Mouse (Mus musculus): ENCODE measurements around the gene Bcl7c. TPM values are rescaled to one million over a fixed set of nuclear protein-coding genes. Genes with fewer than 3 reads are reported as not detected.

Gene Bcl7c
- polyA plus RNA-seq, 1 experiment from 2014 or later = 49.5 TPM

DNA sequence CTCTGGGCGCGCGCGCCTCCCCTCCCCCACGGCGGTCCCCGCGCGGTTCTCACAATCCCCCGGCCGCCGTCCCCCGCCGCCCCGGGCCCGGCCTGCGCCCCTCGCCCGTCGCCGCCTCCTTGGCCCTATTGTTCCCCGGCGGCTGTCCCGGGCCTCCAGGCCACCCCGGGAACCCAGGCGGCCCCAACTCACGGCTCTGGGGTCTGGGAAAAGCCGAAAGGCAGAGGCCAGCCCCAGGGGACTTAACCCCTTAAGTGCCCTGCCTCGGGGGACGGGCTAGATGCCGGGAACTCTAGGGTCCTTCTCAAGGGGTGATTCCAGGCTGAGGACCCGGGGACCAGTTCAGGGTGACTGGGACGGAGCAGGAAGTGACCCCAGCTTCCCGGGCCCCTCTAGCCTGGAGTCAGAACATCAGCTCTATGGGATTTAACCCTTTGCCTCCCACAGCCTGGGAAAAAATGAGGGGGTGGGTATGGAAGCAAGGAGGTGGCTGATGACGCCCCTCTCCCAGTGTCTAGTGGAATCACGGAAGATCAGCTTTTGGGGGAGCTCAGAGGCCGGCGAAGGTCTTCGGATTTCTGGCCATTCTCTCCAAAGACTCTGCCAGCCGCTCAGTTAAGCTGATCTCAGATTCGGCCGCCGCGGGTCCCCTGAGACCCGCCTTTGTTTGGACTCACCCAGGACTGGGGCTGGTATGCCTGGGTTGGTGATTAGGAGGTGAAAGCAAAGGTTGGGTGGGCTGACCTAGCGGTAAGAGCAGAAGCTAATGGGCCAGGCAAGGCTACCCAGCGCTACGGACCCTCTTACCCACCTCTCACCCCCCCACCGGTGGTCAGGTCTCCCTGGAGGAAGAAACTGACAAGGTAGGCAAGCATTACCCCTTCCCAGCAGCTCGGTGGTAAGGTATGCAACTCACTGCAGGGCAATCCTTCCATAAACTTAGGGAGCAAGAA lies 93.6 kb downstream of the Bcl7c start, which contains the start of gene Zfp629:
Gene Zfp629, minus strand, starts transcription at position 907 of the 953 bp plus-strand sequence.
- under 1% methylated on average over 48 of the region's 50 CpGs for WGBS
- ATAC-seq (ENCODE audit: insufficient number of reproducible peaks, low FRiP score) = peak; percentile 83
- Histone ChIP-seq H3K4me1 (replicated peaks) (peaks cover 20% of the 10 kb centered on the region), H3K36me3 (peaks cover 35% of the 10 kb centered on the region), H3K4me2 (peak within 1 kb of the TSS; percentile 86), H3K27ac (ENCODE audit: poor library complexity, severe bottlenecking) (peak within 1 kb of the TSS; percentile 91), H3K9ac (peak within 1 kb of the TSS; percentile 99), H3K27me3 (replicated peaks) (no peaks in the 10 kb centered on the region), H3K4me3 (peak within 1 kb of the TSS; percentile 100), H3K9me3 (replicated peaks) (peaks cover 24% of the 10 kb centered on the region)

DNA sequence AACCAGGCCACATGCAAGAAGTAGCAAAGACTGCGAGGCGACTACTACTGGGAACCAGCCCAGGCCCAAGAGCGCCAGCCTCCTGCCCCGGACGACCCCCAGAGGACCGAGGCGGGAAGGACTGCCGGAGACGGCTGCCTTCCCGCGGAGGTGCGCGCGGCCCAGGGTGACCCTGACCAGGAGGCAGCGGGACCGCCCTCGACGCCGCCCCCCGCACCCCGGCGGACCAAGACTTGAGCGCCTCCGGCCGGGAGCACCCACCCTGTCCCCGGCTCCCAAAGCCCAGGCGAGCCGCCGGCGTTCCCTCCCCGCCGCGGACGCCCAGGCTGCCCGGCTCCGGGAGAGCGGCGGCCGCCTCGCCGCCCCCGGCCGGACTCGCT lies 94.2 kb downstream of the Bcl7c start:
- Histone ChIP-seq H3K27ac (ENCODE audit: poor library complexity, severe bottlenecking) (peak overlapping the region; percentile 91), H3K4me3 (peak overlapping the region; percentile 100), H3K4me2 (peak overlapping the region; percentile 86), H3K27me3 (replicated peaks) (no peaks in the 10 kb centered on the region), H3K36me3 (peaks cover 42% of the 10 kb centered on the region), H3K9me3 (replicated peaks) (peaks cover 24% of the 10 kb centered on the region), H3K9ac (peak overlapping the region; percentile 99), H3K4me1 (replicated peaks) (peaks cover 20% of the 10 kb centered on the region)
- ATAC-seq (ENCODE audit: insufficient number of reproducible peaks, low FRiP score) = peak; percentile 65
- WGBS = 1% methylated on average over 23 of the region's 44 CpGs

DNA sequence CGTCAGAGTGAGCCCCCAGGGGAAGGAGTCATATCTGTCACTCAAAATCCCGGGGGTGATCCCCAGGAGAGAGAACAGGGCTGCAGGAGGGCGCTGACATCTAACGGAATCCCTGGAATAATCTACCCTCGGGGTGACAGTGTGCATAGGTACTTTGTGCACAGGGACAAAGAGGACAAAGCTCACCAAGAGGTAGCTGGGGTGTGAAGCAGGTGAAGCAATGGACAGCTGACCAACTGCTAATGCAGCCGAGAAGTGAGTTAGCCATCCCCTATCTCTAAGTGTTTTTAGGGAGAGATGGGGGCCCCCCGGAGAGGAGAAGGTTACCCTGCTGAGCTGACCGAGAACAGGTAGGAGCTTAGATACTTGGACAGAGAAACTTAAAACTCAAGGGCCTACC lies 94.6 kb downstream of the Bcl7c start:
- peaks cover 46% of the 10 kb centered on the region for H3K36me3 ChIP-seq
- peaks cover 24% of the 10 kb centered on the region for H3K9me3 ChIP-seq (replicated peaks)
- ATAC-seq (ENCODE audit: insufficient number of reproducible peaks, low FRiP score) = no peak
- H3K4me2 ChIP-seq = peak overlapping the region; percentile 86
- no peaks in the 10 kb centered on the region for H3K27me3 ChIP-seq (replicated peaks)
- WGBS = 30% methylated on average over 8 of the region's 8 CpGs
- H3K27ac ChIP-seq (ENCODE audit: poor library complexity, severe bottlenecking) = peak overlapping the region; percentile 91
- peak overlapping the region; percentile 99 for H3K9ac ChIP-seq
- peak overlapping the region; percentile 100 for H3K4me3 ChIP-seq
- H3K4me1 ChIP-seq (replicated peaks) = peaks cover 20% of the 10 kb centered on the region

DNA sequence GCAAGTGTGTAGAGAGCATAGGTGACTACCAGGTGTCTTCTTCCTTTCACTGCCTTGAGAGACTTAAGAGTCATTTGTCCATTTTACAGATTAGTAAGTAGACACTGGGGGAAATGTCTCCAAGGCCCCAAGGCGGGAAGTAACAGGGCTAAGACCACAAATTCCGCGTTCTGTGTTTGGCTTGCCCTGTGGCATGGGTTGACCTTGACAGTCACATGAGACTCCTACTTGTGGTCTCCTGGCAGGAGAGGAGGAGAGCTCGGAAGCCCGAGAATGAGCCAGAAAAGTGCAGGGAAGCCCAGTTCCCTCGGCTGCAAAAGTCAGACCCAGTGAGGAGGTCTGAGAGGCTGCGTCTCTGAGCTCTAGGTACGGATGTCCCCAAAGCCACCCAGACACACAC lies 95.2 kb downstream of the Bcl7c start:
- Histone ChIP-seq H3K4me1 (replicated peaks) (peaks cover 20% of the 10 kb centered on the region), H3K9me3 (replicated peaks) (peaks cover 24% of the 10 kb centered on the region), H3K36me3 (peaks cover 52% of the 10 kb centered on the region), H3K27me3 (replicated peaks) (no peaks in the 10 kb centered on the region), H3K4me3 (peak overlapping the region; percentile 100), H3K9ac (peak overlapping the region; percentile 99; the same call in 1 of the 2 replicates), H3K27ac (ENCODE audit: poor library complexity, severe bottlenecking) (no peak overlapping the region), H3K4me2 (peak overlapping the region; percentile 86)
- ATAC-seq (ENCODE audit: insufficient number of reproducible peaks, low FRiP score) = no peak
- WGBS = 83% methylated on average over 8 of the region's 8 CpGs

DNA sequence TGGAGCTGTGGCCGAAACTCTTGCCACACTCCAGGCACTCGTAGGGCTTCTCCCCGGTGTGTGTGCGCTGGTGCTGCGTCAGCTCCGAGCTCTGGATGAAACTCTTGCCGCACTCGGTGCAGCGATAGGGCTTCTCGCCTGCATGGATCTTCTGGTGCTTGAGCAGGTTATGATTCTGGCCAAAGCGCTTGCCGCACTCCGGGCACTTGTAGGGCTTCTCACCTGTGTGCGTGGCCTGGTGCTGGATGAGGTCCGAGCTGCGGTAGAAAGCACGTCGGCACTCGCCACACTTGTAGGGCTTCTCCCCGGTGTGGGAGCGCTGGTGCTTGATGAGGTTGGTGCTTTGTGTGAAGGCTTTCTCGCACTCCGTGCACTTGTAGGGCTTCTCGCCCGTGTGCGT lies 97.2 kb downstream of the Bcl7c start:
- Histone ChIP-seq H3K9me3 (replicated peaks) (peaks cover 24% of the 10 kb centered on the region), H3K27me3 (replicated peaks) (no peaks in the 10 kb centered on the region), H3K4me1 (replicated peaks) (peaks cover 20% of the 10 kb centered on the region), H3K4me2 (no peak overlapping the region), H3K27ac (ENCODE audit: poor library complexity, severe bottlenecking) (no peak overlapping the region), H3K4me3 (no peak overlapping the region), H3K9ac (no peak overlapping the region), H3K36me3 (peaks cover 67% of the 10 kb centered on the region)
- 97% methylated on average over 26 of the region's 26 CpGs for WGBS
- no peak for ATAC-seq (ENCODE audit: insufficient number of reproducible peaks, low FRiP score)

MicroRNAs within 50 kb of the gene (microRNA counts, 519-probe panel; counts per million panel counts)
- microRNA mmu-miR-762 = not detected

Small RNAs within 50 kb of the gene (microRNA-seq; reads per million reads assigned to microRNA genes)
- gene Mir762 = not detected

Other genes with a start within 250 kb of the Bcl7c start
- gene Prr14, start 249.3 kb downstream of the Bcl7c start, polyA plus RNA-seq (2016; fragmentation: Nextera tagmentation; extraction: Ambion mirVana) = 33.8 and 35.2 TPM in 2 replicates
- 8.4 and 9.9 TPM in 2 replicates for gene Fbrs, start 229.7 kb downstream of the Bcl7c start, polyA plus RNA-seq (2016; fragmentation: Nextera tagmentation; extraction: Ambion mirVana)
- gene Srcap, start 196.9 kb downstream of the Bcl7c start, polyA plus RNA-seq (2016; fragmentation: Nextera tagmentation; extraction: Ambion mirVana) = 51.8 and 54.3 TPM in 2 replicates
- 8.5 and 9.1 TPM in 2 replicates for gene Gm42715, start 189.3 kb downstream of the Bcl7c start, polyA plus RNA-seq (2016; fragmentation: Nextera tagmentation; extraction: Ambion mirVana)
- 1.4 and 3.1 TPM in 2 replicates for gene Tmem265, start 147.5 kb downstream of the Bcl7c start, polyA plus RNA-seq (2016; fragmentation: Nextera tagmentation; extraction: Ambion mirVana)
- gene Phkg2, start 135.6 kb downstream of the Bcl7c start, polyA plus RNA-seq (2016; fragmentation: Nextera tagmentation; extraction: Ambion mirVana) = 34.1 and 35.9 TPM in 2 replicates
- 8.7 and 9.8 TPM in 2 replicates for gene Ccdc189, start 120.3 kb downstream of the Bcl7c start, polyA plus RNA-seq (2016; fragmentation: Nextera tagmentation; extraction: Ambion mirVana)
- 38.8 and 40.0 TPM in 2 replicates for gene Rnf40, start 120.2 kb downstream of the Bcl7c start, polyA plus RNA-seq (2016; fragmentation: Nextera tagmentation; extraction: Ambion mirVana)
- gene Zfp629, start 93.1 kb downstream of the Bcl7c start, polyA plus RNA-seq (2016; fragmentation: Nextera tagmentation; extraction: Ambion mirVana) = 12.7 and 13.7 TPM in 2 replicates
- 4.3 and 5.1 TPM in 2 replicates for gene Ctf1, start 3.8 kb upstream of the Bcl7c start, polyA plus RNA-seq (2016; fragmentation: Nextera tagmentation; extraction: Ambion mirVana)
- gene Ctf2, start 23.2 kb upstream of the Bcl7c start, polyA plus RNA-seq (2016; fragmentation: Nextera tagmentation; extraction: Ambion mirVana) = 0.10 TPM in 1 of 2 replicates, not detected in the other
- 3.4 and 3.7 TPM in 2 replicates for gene Fbxl19, start 35.6 kb upstream of the Bcl7c start, polyA plus RNA-seq (2016; fragmentation: Nextera tagmentation; extraction: Ambion mirVana)
- gene Orai3, start 60.9 kb upstream of the Bcl7c start, polyA plus RNA-seq (2016; fragmentation: Nextera tagmentation; extraction: Ambion mirVana) = 13.3 and 14.6 TPM in 2 replicates
- gene Setd1a, start 67.7 kb upstream of the Bcl7c start, polyA plus RNA-seq (2016; fragmentation: Nextera tagmentation; extraction: Ambion mirVana) = 12.1 and 14.6 TPM in 2 replicates
- gene Gm49388, start 76.7 kb upstream of the Bcl7c start, polyA plus RNA-seq (2016; fragmentation: Nextera tagmentation; extraction: Ambion mirVana) = not detected in 2 replicates
- 19.0 and 21.1 TPM in 2 replicates for gene Hsd3b7, start 91.7 kb upstream of the Bcl7c start, polyA plus RNA-seq (2016; fragmentation: Nextera tagmentation; extraction: Ambion mirVana)
- gene Stx4a, start 115.4 kb upstream of the Bcl7c start, polyA plus RNA-seq (2016; fragmentation: Nextera tagmentation; extraction: Ambion mirVana) = 44.7 and 47.4 TPM in 2 replicates
- gene Stx1b, start 115.6 kb upstream of the Bcl7c start, polyA plus RNA-seq (2016; fragmentation: Nextera tagmentation; extraction: Ambion mirVana) = 1.5 and 2.2 TPM in 2 replicates
- gene Zfp646, start 167.3 kb upstream of the Bcl7c start, polyA plus RNA-seq (2016; fragmentation: Nextera tagmentation; extraction: Ambion mirVana) = 11.5 and 12.9 TPM in 2 replicates
- gene Zfp668, start 167.9 kb upstream of the Bcl7c start, polyA plus RNA-seq (2016; fragmentation: Nextera tagmentation; extraction: Ambion mirVana) = 11.4 and 13.0 TPM in 2 replicates
- gene Prss53, start 182.0 kb upstream of the Bcl7c start, polyA plus RNA-seq (2016; fragmentation: Nextera tagmentation; extraction: Ambion mirVana) = 1.5 and 1.7 TPM in 2 replicates
- gene Gm21974, start 186.5 kb upstream of the Bcl7c start, polyA plus RNA-seq (2016; fragmentation: Nextera tagmentation; extraction: Ambion mirVana) = not detected in 2 replicates
- gene Vkorc1, start 186.7 kb upstream of the Bcl7c start, polyA plus RNA-seq (2016; fragmentation: Nextera tagmentation; extraction: Ambion mirVana) = 86.6 and 106 TPM in 2 replicates
- gene Bckdk, start 195.1 kb upstream of the Bcl7c start, polyA plus RNA-seq (2016; fragmentation: Nextera tagmentation; extraction: Ambion mirVana) = 129 and 142 TPM in 2 replicates
- gene Kat8, start 203.6 kb upstream of the Bcl7c start, polyA plus RNA-seq (2016; fragmentation: Nextera tagmentation; extraction: Ambion mirVana) = 27.5 and 29.0 TPM in 2 replicates
- gene Prss8, start 221.2 kb upstream of the Bcl7c start, polyA plus RNA-seq (2016; fragmentation: Nextera tagmentation; extraction: Ambion mirVana) = 0.59 and 0.96 TPM in 2 replicates
- gene Prss36, start 237.8 kb upstream of the Bcl7c start, polyA plus RNA-seq (2016; fragmentation: Nextera tagmentation; extraction: Ambion mirVana) = 8.3 and 10.0 TPM in 2 replicates